Mouse (Mus musculus): ENCODE measurements at regions not wholly inside any gene's neighbourhood (a gene's known extent, or its start where the extent isn't known, plus 50 kb on each side); places are given as distances from the start of the nearest gene placed in this dataset.

DNA sequence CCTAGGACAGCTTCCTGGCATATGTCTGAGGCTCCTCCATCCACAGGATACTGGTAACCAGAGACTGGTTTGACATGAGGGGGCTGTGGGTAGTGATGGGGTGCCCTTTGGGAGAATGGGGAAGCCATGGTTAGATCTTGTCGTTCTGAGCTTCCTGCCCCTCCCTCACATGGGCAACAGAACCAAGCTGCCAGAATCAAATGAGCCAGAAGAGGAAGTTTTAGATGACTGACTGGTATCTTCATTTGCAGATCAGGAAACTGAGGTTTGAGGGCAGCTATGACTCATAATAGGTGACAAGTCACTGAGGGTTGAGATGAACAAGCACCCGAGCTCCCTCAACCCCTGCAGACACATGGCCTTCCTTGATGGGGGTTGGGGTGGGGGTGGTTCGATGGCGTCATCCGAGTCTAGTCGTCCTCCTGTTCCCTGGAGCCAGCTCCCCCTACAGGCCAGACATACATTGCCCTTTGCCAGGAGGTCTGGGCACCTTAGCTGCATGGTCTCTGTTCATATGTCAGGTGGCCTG lies 204.7 kb downstream of the Uaca start:
- peak; percentile 55; the same call in 1 of the 2 replicates for TF ChIP-seq CTCF (IDR thresholded peaks at IDR 0.05; ENCODE audit: borderline replicate concordance, insufficient read depth, low read length)
- no peak for TF ChIP-seq POLR2A (IDR thresholded peaks at IDR 0.05; ENCODE audit: low read depth, low read length)

Measured in embryonic fibroblast, embryonic 13.5 days (primary cell).